Mouse (Mus musculus): ENCODE results near the gene Aldh16a1. TPM values are rescaled to one million over a fixed set of nuclear protein-coding genes. Genes with fewer than 3 reads are reported as not detected.

The Aldh16a1 gene
- total RNA-seq (2021): 10 to 100 TPM; 11.6 to 15.1 TPM
- long read RNA-seq, experiment 1, transcript Aldh16a1-206 (17 exons, 3,537 nt): major isoform, 14 of 19 reads
- long read RNA-seq, experiment 1, partial matches to known transcripts: 4 of 19 reads
- long read RNA-seq, experiment 1, other reads (novel, unspliced or antisense): 1 of 19 reads
- long read RNA-seq, experiment 2, transcript Aldh16a1-206 (17 exons, 3,537 nt): major isoform, 10 of 12 reads
- long read RNA-seq, experiment 2, partial matches to known transcripts: 1 of 12 reads
- long read RNA-seq, experiment 2, other reads (novel, unspliced or antisense): 1 of 12 reads

DNA sequence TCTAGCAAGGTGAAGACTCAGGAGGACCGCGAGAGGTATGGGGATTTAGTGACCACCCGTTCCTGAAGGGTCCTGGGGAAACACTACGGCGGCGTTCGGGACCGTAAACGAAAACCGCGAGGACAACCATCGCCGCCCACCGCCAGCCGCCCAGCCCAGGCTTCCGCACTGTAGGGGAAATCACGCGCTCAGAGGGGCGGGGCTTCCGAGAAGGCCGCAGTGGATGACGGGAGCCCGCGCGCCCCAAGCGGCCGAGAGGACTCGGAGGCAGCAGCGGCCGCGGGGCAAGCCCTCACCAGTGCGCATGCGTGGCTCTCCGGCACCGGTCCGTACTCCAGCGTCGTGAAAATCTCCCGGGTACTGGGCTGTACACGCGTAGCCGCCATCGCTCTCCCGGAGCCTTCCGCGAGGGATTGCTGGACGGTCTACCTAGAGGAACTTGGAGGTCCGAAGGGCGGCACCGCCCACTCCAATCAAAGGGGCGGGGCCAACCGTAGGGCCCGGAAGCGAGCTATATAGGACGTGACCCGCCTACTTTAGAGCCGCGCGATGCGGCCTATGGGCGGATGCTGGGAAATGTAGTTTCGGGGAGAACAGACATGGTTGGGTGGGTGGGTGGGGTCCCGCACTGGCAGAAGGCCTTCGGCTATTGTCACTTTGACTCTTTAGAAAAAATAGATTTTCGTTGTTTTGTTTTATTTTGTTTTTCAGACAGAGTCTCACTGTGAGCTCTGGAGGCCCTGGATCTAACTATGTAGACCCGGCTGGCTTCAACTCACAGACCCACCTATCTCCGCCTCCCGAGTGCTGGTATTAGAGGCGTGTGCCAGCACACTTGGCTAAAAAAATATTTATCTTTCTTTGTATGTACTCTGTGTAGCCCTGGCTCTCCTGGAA is at the start of gene Aldh16a1, which contains the start of gene Pih1d1:
Aldh16a1 (minus strand) TSS at position 489 of the 897 bp plus-strand sequence.
Pih1d1 (plus strand) TSS at position 208 of the 897 bp plus-strand sequence.
- DNase-seq: peak; percentile 99
- TF ChIP-seq CTCF (IDR thresholded peaks at IDR 0.05): peak; percentile 68
- Histone ChIP-seq H3K4me3 (peak within 1 kb of the TSS; percentile 86), H3K27ac (peak within 1 kb of the TSS; percentile 97)
- intact Hi-C loops (cut with DNase I): no loop called here

- intact Hi-C loops (cut with DNase I): no loop called here
- TF ChIP-seq CTCF (IDR thresholded peaks at IDR 0.05): no peak
- H3K4me3 ChIP-seq: no peak overlapping the region
- DNase-seq: no peak
- H3K27ac ChIP-seq: no peak overlapping the region
These were observed 48.3 kb upstream of the Aldh16a1 start for GRCm38 (mm10) chr7:45202654-45203053.

DNA sequence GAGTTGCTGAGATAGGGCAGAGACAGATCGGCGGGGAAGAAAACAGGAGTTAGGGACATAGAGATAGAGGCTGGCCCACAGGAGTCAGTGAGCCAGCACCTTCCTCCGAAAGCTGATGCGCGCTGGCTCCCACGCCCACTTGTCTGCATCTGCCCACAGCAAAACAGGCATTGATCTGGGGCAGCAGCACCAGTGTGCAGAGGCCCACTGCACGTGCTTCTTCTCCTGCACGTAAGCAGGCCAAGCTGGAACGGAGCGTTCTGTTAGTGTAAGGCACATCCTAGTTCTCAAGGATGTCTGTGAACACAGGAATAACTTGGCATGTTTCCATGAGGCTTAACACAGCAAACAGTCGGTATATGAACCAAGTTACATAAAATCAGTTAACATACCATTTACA is 44.6 kb upstream of the Aldh16a1 start:
- intact Hi-C loops (cut with DNase I): loop anchor here (1.0 to 2.0 kb wide), 2 partner anchors 37 to 120 kb away; no protein-coding TSS in a partner anchor

DNA sequence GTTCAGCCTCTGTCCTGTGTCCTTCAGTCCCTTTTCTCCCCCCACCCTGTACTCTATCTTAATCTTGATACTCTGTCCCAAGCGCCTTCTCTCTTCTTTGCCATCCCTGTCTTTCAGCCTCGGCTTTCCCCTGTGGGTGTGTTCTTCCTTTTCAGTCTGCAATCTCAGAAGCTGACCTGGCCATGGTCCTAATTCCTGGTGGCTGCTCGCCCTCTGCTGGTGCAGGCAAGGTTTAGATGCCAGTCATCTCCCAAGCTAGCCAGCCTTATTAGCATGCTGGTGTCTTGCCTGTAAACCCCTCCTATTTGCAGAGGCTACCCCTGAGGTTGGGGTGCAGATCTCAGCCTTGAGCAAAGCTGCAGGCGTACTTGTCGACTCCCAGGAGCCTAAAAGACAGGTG is 44.1 kb upstream of the Aldh16a1 start:
- DNase-seq: peak; percentile 88
- Histone ChIP-seq H3K27ac (no peak overlapping the region), H3K4me3 (no peak overlapping the region)
- peak; percentile 84 for TF ChIP-seq CTCF (IDR thresholded peaks at IDR 0.05)
- intact Hi-C loops (cut with DNase I): loop anchor here (1.0 to 2.0 kb wide), 2 partner anchors 36 to 120 kb away; no protein-coding TSS in a partner anchor

More for the DNA sequence above, 44.6 kb upstream of the Aldh16a1 start:
- Histone ChIP-seq H3K27ac (no peak overlapping the region), H3K4me3 (no peak overlapping the region)
- no peak for DNase-seq
- TF ChIP-seq CTCF (IDR thresholded peaks at IDR 0.05): no peak

DNA sequence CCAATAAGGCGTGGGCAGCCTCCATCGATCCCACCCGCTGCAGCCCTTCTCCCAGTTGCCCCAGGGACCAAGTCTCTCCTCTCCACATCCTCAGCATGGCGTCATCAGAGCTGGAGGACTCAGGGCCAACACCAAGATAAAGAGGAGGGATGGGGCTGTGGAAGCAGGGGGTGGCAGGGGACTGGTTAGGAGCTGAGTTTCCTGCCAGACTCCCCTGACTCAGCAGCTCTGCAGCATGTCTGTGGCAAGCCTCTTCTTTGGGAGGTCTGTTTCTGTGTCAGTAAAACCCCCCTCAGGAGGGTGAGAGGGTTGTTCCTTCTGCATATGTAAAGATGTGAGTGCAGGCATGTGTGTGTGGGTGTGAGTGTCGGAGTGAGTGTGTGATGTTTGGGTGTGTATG is 42.6 kb upstream of the Aldh16a1 start:
- no peak for TF ChIP-seq CTCF (IDR thresholded peaks at IDR 0.05)
- intact Hi-C loops (cut with DNase I): no loop called here
- DNase-seq: no peak
- H3K27ac ChIP-seq: no peak overlapping the region
- no peak overlapping the region for H3K4me3 ChIP-seq

GRCm38 (mm10) chr7:45196176-45196535 is 41.8 kb upstream of the Aldh16a1 start:
- intact Hi-C loops (cut with DNase I): no loop called here

DNA sequence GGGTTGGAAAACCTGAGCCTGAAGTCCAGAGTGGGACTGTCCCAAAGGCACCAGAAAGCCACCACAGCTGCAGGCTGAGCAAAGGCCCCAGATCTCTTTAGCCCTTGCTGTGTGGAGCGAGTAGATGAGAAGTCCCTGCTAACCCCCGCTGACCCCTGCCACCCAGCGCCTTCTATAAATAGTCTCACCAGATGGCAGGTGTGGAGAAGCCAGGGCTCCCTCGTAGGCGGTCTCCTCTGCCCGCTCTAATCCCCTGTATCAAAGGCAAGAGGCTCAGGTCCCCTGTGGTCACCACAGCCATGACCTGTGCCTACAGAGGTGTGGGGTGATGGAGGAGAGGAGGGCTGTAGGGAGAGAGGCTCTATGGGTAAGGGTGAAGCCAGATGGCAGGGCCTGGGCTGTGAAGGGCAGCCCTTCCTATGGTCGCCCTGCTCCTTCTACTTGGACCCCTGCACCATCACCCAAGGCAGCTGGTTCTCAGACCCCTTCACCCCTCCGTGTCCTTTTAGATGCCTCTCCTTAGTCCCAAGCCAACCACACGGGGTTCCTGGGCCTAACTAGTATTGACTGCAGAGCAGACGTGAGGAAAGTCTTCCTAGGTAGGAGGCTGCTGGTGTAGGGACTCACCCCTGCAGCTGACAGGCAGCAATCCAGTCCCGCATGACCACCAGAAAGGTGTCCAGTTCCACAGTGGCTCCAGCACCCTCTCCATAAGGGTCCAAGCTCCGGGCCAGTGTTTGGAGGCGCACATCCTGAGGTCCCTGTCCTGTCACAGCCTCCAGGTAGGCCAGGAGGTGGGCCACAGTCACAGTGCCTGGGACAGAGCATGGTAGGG is 41.2 kb upstream of the Aldh16a1 start:
- peak; percentile 74 for DNase-seq
- peak overlapping the region; percentile 74 for H3K27ac ChIP-seq
- intact Hi-C loops (cut with DNase I): no loop called here
- H3K4me3 ChIP-seq: no peak overlapping the region
- no peak for TF ChIP-seq CTCF (IDR thresholded peaks at IDR 0.05)

More at GRCm38 (mm10) chr7:45196176-45196535, 41.8 kb upstream of the Aldh16a1 start:
- no peak for DNase-seq
- TF ChIP-seq CTCF (IDR thresholded peaks at IDR 0.05): no peak
- H3K27ac ChIP-seq: peak overlapping the region; percentile 74
- H3K4me3 ChIP-seq: no peak overlapping the region

DNA sequence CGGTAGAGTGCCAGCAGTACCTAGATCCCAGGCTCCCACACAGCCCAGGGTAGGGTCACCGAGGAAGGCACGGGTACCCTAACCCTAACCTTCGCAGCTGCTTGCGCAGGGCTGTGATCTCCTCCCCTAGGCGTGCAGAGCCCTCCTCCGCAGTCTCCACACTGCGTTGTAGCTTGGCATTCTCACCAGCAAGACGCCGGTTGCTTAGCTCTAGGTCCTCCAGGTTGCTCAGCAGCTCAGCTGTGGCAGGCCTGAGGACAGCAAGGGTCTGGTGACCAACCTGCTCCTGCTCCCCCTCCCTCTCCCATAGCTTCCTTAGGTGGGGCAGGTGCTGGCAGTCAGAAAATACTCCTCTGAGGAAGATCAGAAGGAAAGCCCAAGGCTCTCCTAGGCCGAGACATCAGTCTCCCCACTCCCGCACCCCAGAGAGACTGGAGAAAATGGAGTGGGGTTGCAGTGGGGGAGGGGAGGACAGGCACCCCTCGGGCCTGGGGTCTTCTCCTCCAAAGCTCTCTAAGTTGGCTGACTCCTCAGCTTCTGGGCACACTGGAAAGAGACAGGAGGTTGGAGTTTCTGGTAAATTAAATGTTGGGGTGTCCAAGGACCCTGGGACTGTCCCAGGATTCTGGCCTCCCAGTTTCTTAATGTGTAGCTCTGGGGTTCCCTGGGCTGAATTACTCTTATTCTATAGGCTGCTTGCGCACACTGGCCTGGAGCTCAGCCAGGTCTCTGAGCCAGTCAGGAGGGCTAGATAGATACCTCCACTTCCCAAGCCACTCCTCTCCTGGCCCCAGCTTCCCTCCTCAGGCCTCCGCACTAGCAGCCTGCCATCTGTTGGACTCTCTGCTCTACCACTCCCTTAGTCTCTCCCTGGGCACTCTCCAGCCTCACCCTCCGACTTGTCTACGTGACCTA is 39.7 kb upstream of the Aldh16a1 start:
- no peak for DNase-seq
- Histone ChIP-seq H3K27ac (peak overlapping the region; percentile 74), H3K4me3 (no peak overlapping the region)
- no peak for TF ChIP-seq CTCF (IDR thresholded peaks at IDR 0.05)
- intact Hi-C loops (cut with DNase I): no loop called here

DNA sequence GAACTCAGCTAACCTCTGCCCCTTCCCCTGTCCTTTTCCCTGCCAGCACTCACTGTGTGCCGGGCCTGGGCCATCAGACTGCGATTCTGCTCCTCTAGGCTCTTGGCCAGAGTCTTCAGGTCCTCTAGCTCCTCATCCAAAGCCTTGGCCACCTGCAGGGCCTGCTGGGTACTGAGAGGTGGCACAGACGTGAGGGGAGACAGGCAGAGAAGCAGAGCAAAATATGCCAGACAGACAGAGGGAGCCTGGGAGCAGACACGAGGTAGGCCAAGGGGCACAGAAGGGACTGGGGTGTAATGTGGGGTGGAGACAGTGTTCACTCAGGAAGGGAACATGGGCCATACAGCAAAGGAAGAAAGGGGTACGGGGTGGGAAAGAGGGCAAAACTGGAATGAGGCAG is 39.0 kb upstream of the Aldh16a1 start:
- TF ChIP-seq CTCF (IDR thresholded peaks at IDR 0.05): peak; percentile 20; the same call in 1 of the 2 replicates
- H3K4me3 ChIP-seq: no peak overlapping the region
- DNase-seq: no peak
- peak overlapping the region; percentile 74 for H3K27ac ChIP-seq
- intact Hi-C loops (cut with DNase I): no loop called here

DNA sequence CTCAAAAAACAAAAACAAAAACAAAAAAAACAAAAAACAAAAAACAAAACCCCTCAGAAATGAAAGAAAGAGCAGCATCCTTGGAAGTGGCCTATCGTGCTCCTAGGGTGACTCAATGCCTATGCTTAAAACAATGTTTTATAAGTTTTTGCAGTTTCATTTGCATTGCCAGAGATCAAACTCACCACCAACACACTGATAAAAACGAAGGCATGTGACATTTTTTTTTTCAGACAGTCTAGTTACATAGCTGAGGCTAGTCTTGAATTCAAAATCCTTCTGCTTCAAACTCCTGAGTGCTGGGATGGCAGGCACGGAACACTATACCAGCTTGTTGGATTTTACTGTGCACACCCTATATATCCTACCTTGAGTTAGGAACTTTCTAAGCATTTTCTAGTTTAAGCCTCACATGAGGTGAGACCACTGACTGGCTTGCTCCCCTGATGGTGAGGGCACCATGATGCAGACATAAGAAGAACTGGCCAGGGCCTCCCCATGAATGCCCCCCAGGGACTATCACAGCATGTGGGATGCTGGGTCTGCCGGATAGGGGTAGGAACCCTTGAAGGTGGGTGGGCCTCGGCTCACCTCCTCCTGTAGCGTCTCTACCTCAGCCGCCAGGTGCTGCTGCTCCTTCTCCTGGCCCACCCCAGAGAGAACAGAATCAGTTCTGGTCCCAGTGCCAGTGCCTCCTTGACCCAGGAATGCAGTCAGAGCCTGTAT is 38.4 kb upstream of the Aldh16a1 start:
- Histone ChIP-seq H3K4me3 (no peak overlapping the region), H3K27ac (peak overlapping the region; percentile 79; the same call in 1 of the 2 replicates)
- intact Hi-C loops (cut with DNase I): no loop called here
- TF ChIP-seq CTCF (IDR thresholded peaks at IDR 0.05): no peak
- no peak for DNase-seq

Data from gastrocnemius, adult 2 months (tissue).